Mouse (Mus musculus) MEL (cell line): ENCODE data around the gene Gm11541. TPM values are rescaled to one million over a fixed set of nuclear protein-coding genes. Genes with fewer than 3 reads are reported as not detected.

ENCODE experiments used
- DNase-seq: peaks from one replicate; pipeline ENCODE4 v3.0.0; 2011; ENCODE audit warnings: low read depth, low spot score
- H3K27ac ChIP-seq: 2 replicates; pipeline ENCODE4 v1.5.1; 2012; ENCODE audit warnings: low read depth, mild to moderate bottlenecking, control low read depth, low read length, moderate library complexity; ENCODE audit not compliant: control insufficient read depth
- H3K27me3 ChIP-seq, 2 experiments: fragments of 150-350 bp in 1 of 2; sonication (generic) in 1 of 2; 2 replicates each; pipeline ENCODE4 v1.6.1; 2012; ENCODE audit warnings: low read length in 2 of 2, mild to moderate bottlenecking in 2 of 2, improper control_type of control experiment in 1 of 2, moderate library complexity in 1 of 2; ENCODE audit not compliant: insufficient read depth in 2 of 2, control insufficient read depth in 1 of 2
- H3K36me3 ChIP-seq, 2 experiments: 2 replicates each; pipeline ENCODE4 v1.6.1; 2012 to 2014; ENCODE audit warnings: low read length in 2 of 2, improper control_type of control experiment in 1 of 2, inconsistent platforms in 1 of 2, mild to moderate bottlenecking in 1 of 2; ENCODE audit not compliant: insufficient read depth in 2 of 2, control insufficient read depth in 1 of 2
- H3K4me1 ChIP-seq, 2 experiments: fragments of 150-350 bp in 1 of 2; sonication (generic) in 1 of 2; 2 replicates each; pipeline ENCODE4 v1.6.1; 2012; ENCODE audit warnings: low read length in 2 of 2, improper control_type of control experiment in 1 of 2, mild to moderate bottlenecking in 1 of 2; ENCODE audit not compliant: insufficient read depth in 2 of 2, control insufficient read depth in 1 of 2
- H3K4me3 ChIP-seq, 2 experiments: fragments of 150-350 bp in 1 of 2; sonication (generic) in 1 of 2; 2 replicates each; pipeline ENCODE4 v1.5.1; 2012; ENCODE audit warnings: low read depth in 2 of 2, low read length in 2 of 2, mild to moderate bottlenecking in 2 of 2, moderate library complexity in 2 of 2, control low read depth in 1 of 2, improper control_type of control experiment in 1 of 2; ENCODE audit not compliant: control insufficient read depth in 1 of 2, insufficient read depth in 1 of 2
- H3K79me2 ChIP-seq: 2 replicates; pipeline ENCODE4 v1.6.1; 2012; ENCODE audit warnings: mild to moderate bottlenecking, low read length, moderate library complexity; ENCODE audit not compliant: control insufficient read depth, poor library complexity, insufficient read depth
- H3K9ac ChIP-seq: 2 replicates; pipeline ENCODE4 v1.6.1; 2012; ENCODE audit warnings: low read depth, mild to moderate bottlenecking, control low read depth, low read length, moderate library complexity; ENCODE audit not compliant: control insufficient read depth, poor library complexity, severe bottlenecking
- H3K9me3 ChIP-seq: fragments of 150-350 bp; sonication (generic); replicated peaks from 2 replicates; pipeline ENCODE4 v1.6.1; 2012; ENCODE audit warnings: mild to moderate bottlenecking, low read length, improper control_type of control experiment, moderate library complexity; ENCODE audit not compliant: insufficient read depth
- CHD1 ChIP-seq: IDR thresholded peaks from 2 replicates; pipeline ENCODE4 v1.6.1; 2012; ENCODE audit warnings: low read depth, mild to moderate bottlenecking, inconsistent platforms, low read length, improper control_type of control experiment
- CHD2 ChIP-seq: IDR thresholded peaks from 2 replicates; pipeline ENCODE4 v1.6.1; 2011; ENCODE audit warnings: low read length, improper control_type of control experiment
- CTCF ChIP-seq, 3 experiments: IDR thresholded peaks in 2 of 3; conservative IDR thresholded peaks in 1 of 3; 2 replicates each; pipeline ENCODE4 v1.5.1; 2011 to 2012; ENCODE audit warnings: low read length in 3 of 3, low read depth in 2 of 3, mild to moderate bottlenecking in 2 of 3, improper control_type of control experiment in 1 of 3, inconsistent platforms in 1 of 3, mixed read lengths in 1 of 3, moderate library complexity in 1 of 3; ENCODE audit not compliant: control insufficient read depth in 1 of 3, insufficient read depth in 1 of 3, poor library complexity in 1 of 3, severe bottlenecking in 1 of 3
- E2F4 ChIP-seq: IDR thresholded peaks from 2 replicates; pipeline ENCODE4 v1.6.1; 2011; ENCODE audit warnings: low read depth, low read length, improper control_type of control experiment, borderline replicate concordance
- ELF1 ChIP-seq: IDR thresholded peaks from 2 replicates; pipeline ENCODE4 v1.6.1; 2014; ENCODE audit warnings: low read depth, mild to moderate bottlenecking, inconsistent platforms, low read length, improper control_type of control experiment, moderate library complexity
- GABPA ChIP-seq: IDR thresholded peaks from 2 replicates; pipeline ENCODE4 v1.6.1; 2012; ENCODE audit warnings: low read depth, mild to moderate bottlenecking, inconsistent platforms, low read length, improper control_type of control experiment, moderate library complexity
- HCFC1 ChIP-seq: IDR thresholded peaks from 2 replicates; pipeline ENCODE4 v1.6.1; 2012; ENCODE audit warnings: low read depth, mild to moderate bottlenecking, inconsistent platforms, low read length, improper control_type of control experiment, moderate library complexity
- JUND ChIP-seq: IDR thresholded peaks from 2 replicates; pipeline ENCODE4 v1.6.1; 2011; ENCODE audit warnings: low read depth, mild to moderate bottlenecking, improper control_type of control experiment, low read length
- KAT2A ChIP-seq: conservative IDR thresholded peaks from 2 replicates; pipeline ENCODE4 v1.6.1; 2012; ENCODE audit warnings: low read depth, low read length, improper control_type of control experiment, inconsistent platforms
- MAFK ChIP-seq: IDR thresholded peaks from 2 replicates; pipeline ENCODE4 v1.6.1; 2011; ENCODE audit warnings: low read depth, mild to moderate bottlenecking, low read length, improper control_type of control experiment, borderline replicate concordance
- MAX ChIP-seq: IDR thresholded peaks from 2 replicates; pipeline ENCODE4 v1.6.1; 2011; ENCODE audit warnings: low read length, improper control_type of control experiment
- MAZ ChIP-seq: IDR thresholded peaks from 2 replicates; pipeline ENCODE4 v1.6.1; 2012; ENCODE audit warnings: low read depth, mild to moderate bottlenecking, inconsistent platforms, low read length, improper control_type of control experiment
- MEF2A ChIP-seq: IDR thresholded peaks from 2 replicates; pipeline ENCODE4 v1.6.1; 2014; ENCODE audit warnings: low read depth, mild to moderate bottlenecking, inconsistent platforms, low read length, improper control_type of control experiment; ENCODE audit not compliant: poor library complexity, insufficient replicate concordance, severe bottlenecking; ENCODE audit errors: extremely low read depth
- MXI1 ChIP-seq: IDR thresholded peaks from 2 replicates; pipeline ENCODE4 v1.6.1; 2011; ENCODE audit warnings: mild to moderate bottlenecking, low read depth, low read length, improper control_type of control experiment
- MYB ChIP-seq: IDR thresholded peaks from 2 replicates; pipeline ENCODE4 v1.6.1; 2011; ENCODE audit warnings: mild to moderate bottlenecking, low read depth, low read length, improper control_type of control experiment
- MYC ChIP-seq: IDR thresholded peaks from 2 replicates; pipeline ENCODE4 v1.6.1; 2011; ENCODE audit warnings: low read depth, mild to moderate bottlenecking, low read length, improper control_type of control experiment, moderate library complexity
- NELFE ChIP-seq: IDR thresholded peaks from 2 replicates; pipeline ENCODE4 v1.6.1; 2011; ENCODE audit warnings: low read depth, low read length, improper control_type of control experiment
- NRF1 ChIP-seq: IDR thresholded peaks from 2 replicates; pipeline ENCODE4 v1.6.1; 2014; ENCODE audit warnings: low read depth, mild to moderate bottlenecking, inconsistent platforms, low read length, improper control_type of control experiment, moderate library complexity; ENCODE audit not compliant: poor library complexity, insufficient read depth, severe bottlenecking
- POLR2AphosphoS5 ChIP-seq: IDR thresholded peaks from 2 replicates; pipeline ENCODE4 v1.6.1; 2012; ENCODE audit warnings: low read depth, borderline replicate concordance, mild to moderate bottlenecking, inconsistent platforms, low read length, moderate library complexity, mixed read lengths
- SMC3 ChIP-seq: IDR thresholded peaks from 2 replicates; pipeline ENCODE4 v1.6.1; 2011; ENCODE audit warnings: low read depth, low read length, improper control_type of control experiment
- TAL1 ChIP-seq: IDR thresholded peaks from 2 replicates; pipeline ENCODE4 v1.6.1; 2012; ENCODE audit warnings: mild to moderate bottlenecking, inconsistent platforms, low read length, moderate library complexity, mixed read lengths
- UBTF ChIP-seq: IDR thresholded peaks from 2 replicates; pipeline ENCODE4 v1.6.1; 2012; ENCODE audit warnings: low read depth, mild to moderate bottlenecking, inconsistent platforms, low read length, improper control_type of control experiment, moderate library complexity, borderline replicate concordance; ENCODE audit not compliant: insufficient read depth
- ZC3H11A ChIP-seq: IDR thresholded peaks from 2 replicates; pipeline ENCODE4 v1.6.1; 2012; ENCODE audit warnings: low read depth, mild to moderate bottlenecking, inconsistent platforms, low read length, improper control_type of control experiment
- polyA plus RNA-seq, 2 experiments: library from polyadenylated mRNA; stranded (reverse) in 1 of 2; unstranded in 1 of 2; fragments of >175 nt in 1 of 2; fragments of >200 nt in 1 of 2; gene quantifications; 2 replicates each; pipeline versions ENCODE4 v1.2.1 to v1.2.4; 2012; ENCODE audit warnings: low replicate concordance in 2 of 2, low read depth in 1 of 2; ENCODE audit not compliant: insufficient read length in 2 of 2, insufficient read depth in 1 of 2, missing spikeins in 1 of 2
- total RNA-seq: library from RNA; depleted of rRNA; stranded (reverse); fragments of 300-350 nt; gene quantifications from 2 replicates; pipeline ENCODE4 v1.2.3, GENCODE M21; 2012

Gene Gm11541
- total and polyA plus RNA-seq, 3 experiments, result not detected

- Histone ChIP-seq H3K27ac (no peak overlapping the region), H3K4me1 (no peaks in the 10 kb centered on the region), H3K4me3 (no peak overlapping the region), H3K9ac (no peak overlapping the region), H3K79me2 (no peaks in the 10 kb centered on the region), H3K27me3 (peaks cover 22 to 25% of the 10 kb centered on the region in 2 experiments), H3K36me3 (no peaks in the 10 kb centered on the region), H3K9me3 (no peaks in the 10 kb centered on the region)
- peak; percentile 22 for DNase-seq
- TF ChIP-seq CTCF (IDR thresholded peaks at IDR 0.05 in 2 of 3, conservative IDR thresholded peaks at IDR 0.05 in 1 of 3; ENCODE audit: control insufficient read depth in 1 of 3, insufficient read depth in 1 of 3, low read depth in 2 of 3, low read length in 3 of 3, poor library complexity in 1 of 3, severe bottlenecking in 1 of 3) (peak in 2 of 3 experiments; percentile 6 to 29; a peak in 1 of 6 replicates), JUND (no peak)
These were observed 279 bp downstream of the Gm11541 start for GRCm38 (mm10) chr11:94704020-94704419.

GRCm38 (mm10) chr11:94702216-94702610, 2.1 kb downstream of the Gm11541 start:
- no peak overlapping the region for H3K27ac ChIP-seq
- no peak for DNase-seq
- TF ChIP-seq ZC3H11A, result no peak
- no peak for TF ChIP-seq CHD2
- TF ChIP-seq MAZ, result no peak
- TF ChIP-seq ELF1, result no peak
- no peak for TF ChIP-seq MEF2A
- no peak for TF ChIP-seq UBTF
- TF ChIP-seq MAFK, result no peak
- TF ChIP-seq GABPA, result no peak
- TF ChIP-seq, all 39 proteins: peak for 0
- H3K79me2 ChIP-seq, result no peaks in the 10 kb centered on the region
- H3K4me1 ChIP-seq, result no peaks in the 10 kb centered on the region
- no peak overlapping the region for H3K4me3 ChIP-seq
- H3K36me3 ChIP-seq, result no peaks in the 10 kb centered on the region
- peaks cover 30 to 31% of the 10 kb centered on the region in 2 experiments for H3K27me3 ChIP-seq
- no peaks in the 10 kb centered on the region for H3K9me3 ChIP-seq
- H3K9ac ChIP-seq, result no peak overlapping the region

- no peaks in the 10 kb centered on the region for H3K9me3 ChIP-seq
- H3K36me3 ChIP-seq, result no peaks in the 10 kb centered on the region
- no peaks in the 10 kb centered on the region for H3K79me2 ChIP-seq
- H3K9ac ChIP-seq, result no peak overlapping the region
- DNase-seq, result no peak
- peaks cover 34 to 35% of the 10 kb centered on the region in 2 experiments for H3K27me3 ChIP-seq
- no peak overlapping the region for H3K4me3 ChIP-seq
- no peak overlapping the region for H3K27ac ChIP-seq
- H3K4me1 ChIP-seq, result no peaks in the 10 kb centered on the region
- TF ChIP-seq MAZ (no peak), MYC (no peak), NRF1 (no peak), ELF1 (no peak), NELFE (no peak), TAL1 (no peak), KAT2A (no peak), HCFC1 (no peak), CTCF (IDR thresholded peaks at IDR 0.05 in 2 of 3, conservative IDR thresholded peaks at IDR 0.05 in 1 of 3; ENCODE audit: control insufficient read depth in 1 of 3, insufficient read depth in 1 of 3, low read depth in 2 of 3, low read length in 3 of 3, poor library complexity in 1 of 3, severe bottlenecking in 1 of 3) (no peak), E2F4 (no peak), CHD1 (no peak), MXI1 (no peak), POLR2AphosphoS5 (no peak), MAX (no peak), MAFK (no peak), MYB (no peak), SMC3 (no peak)
These were observed 2.7 kb downstream of the Gm11541 start for GRCm38 (mm10) chr11:94701401-94702215.
